Mouse (Mus musculus): ENCODE measurements at regions not wholly inside any gene's neighbourhood (a gene's known extent, or its start where the extent isn't known, plus 50 kb on each side); places are given as distances from the start of the nearest gene placed in this dataset.
A peak's percentile ranks its signal among the peaks of the same experiment; 100 is the strongest.

- no peak overlapping the region for H3K4me3 ChIP-seq
- no peak for ATAC-seq (ENCODE audit: insufficient number of reproducible peaks, low FRiP score)
Observed at GRCm38 (mm10) chr13:82187196-82187595, 404.3 kb downstream of the Cetn3 start.

GRCm38 (mm10) chr13:82200739-82201138 lies 417.9 kb downstream of the Cetn3 start:
- no peaks in the 10 kb centered on the region for H3K4me1 ChIP-seq (replicated peaks)
- no peaks in the 10 kb centered on the region for H3K9me3 ChIP-seq (replicated peaks)
- no peak for ATAC-seq (ENCODE audit: insufficient number of reproducible peaks, low FRiP score)
- H3K9ac ChIP-seq, result no peak overlapping the region
- no peak overlapping the region for H3K27ac ChIP-seq (ENCODE audit: poor library complexity, severe bottlenecking)
- H3K4me3 ChIP-seq, result no peak overlapping the region
- H3K4me2 ChIP-seq, result no peak overlapping the region
- no peaks in the 10 kb centered on the region for H3K36me3 ChIP-seq
- H3K27me3 ChIP-seq (replicated peaks), result no peaks in the 10 kb centered on the region
- WGBS, result 80% methylated on average over 1 of the region's 1 CpGs

More at GRCm38 (mm10) chr13:82187196-82187595, 404.3 kb downstream of the Cetn3 start:
- no peak overlapping the region for H3K4me2 ChIP-seq
- H3K4me1 ChIP-seq (replicated peaks), result no peaks in the 10 kb centered on the region
- no peak overlapping the region for H3K27ac ChIP-seq (ENCODE audit: poor library complexity, severe bottlenecking)
- no peaks in the 10 kb centered on the region for H3K27me3 ChIP-seq (replicated peaks)
- 0 out of 2 replicates have a peak, but pooled peaks cover 4% of the 10 kb centered on the region for H3K9me3 ChIP-seq (replicated peaks)
- no peak overlapping the region for H3K9ac ChIP-seq
- no peaks in the 10 kb centered on the region for H3K36me3 ChIP-seq

GRCm38 (mm10) chr13:82225430-82225829 lies 442.6 kb downstream of the Cetn3 start:
- no peak overlapping the region for H3K27ac ChIP-seq (ENCODE audit: poor library complexity, severe bottlenecking)
- H3K4me3 ChIP-seq, result no peak overlapping the region
- no peaks in the 10 kb centered on the region for H3K4me1 ChIP-seq (replicated peaks)
- H3K9ac ChIP-seq, result no peak overlapping the region
- no peaks in the 10 kb centered on the region for H3K36me3 ChIP-seq
- ATAC-seq (ENCODE audit: insufficient number of reproducible peaks, low FRiP score), result no peak
- H3K4me2 ChIP-seq, result no peak overlapping the region
- no peaks in the 10 kb centered on the region for H3K9me3 ChIP-seq (replicated peaks)
- H3K27me3 ChIP-seq (replicated peaks), result no peaks in the 10 kb centered on the region

- WGBS, result 85% methylated on average over 2 of the region's 2 CpGs
- H3K9me3 ChIP-seq (replicated peaks), result no peaks in the 10 kb centered on the region; the same call in 1 of the 2 replicates
- no peak overlapping the region for H3K4me2 ChIP-seq
- no peak overlapping the region for H3K9ac ChIP-seq
- no peak overlapping the region for H3K27ac ChIP-seq (ENCODE audit: poor library complexity, severe bottlenecking)
- H3K36me3 ChIP-seq, result no peaks in the 10 kb centered on the region
- H3K4me3 ChIP-seq, result no peak overlapping the region
- no peak for ATAC-seq (ENCODE audit: insufficient number of reproducible peaks, low FRiP score)
- no peaks in the 10 kb centered on the region for H3K27me3 ChIP-seq (replicated peaks)
- H3K4me1 ChIP-seq (replicated peaks), result no peaks in the 10 kb centered on the region
Observed at GRCm38 (mm10) chr13:82233901-82234300, 451.0 kb downstream of the Cetn3 start.

GRCm38 (mm10) chr13:82246231-82246630 lies 463.4 kb downstream of the Cetn3 start:
- WGBS, result 85% methylated on average over 1 of the region's 1 CpGs
- no peaks in the 10 kb centered on the region for H3K4me1 ChIP-seq (replicated peaks)
- no peaks in the 10 kb centered on the region for H3K36me3 ChIP-seq
- no peaks in the 10 kb centered on the region for H3K27me3 ChIP-seq (replicated peaks)
- H3K4me2 ChIP-seq, result no peak overlapping the region
- H3K4me3 ChIP-seq, result no peak overlapping the region
- H3K9ac ChIP-seq, result no peak overlapping the region
- H3K9me3 ChIP-seq (replicated peaks), result no peaks in the 10 kb centered on the region
- no peak for ATAC-seq (ENCODE audit: insufficient number of reproducible peaks, low FRiP score)
- H3K27ac ChIP-seq (ENCODE audit: poor library complexity, severe bottlenecking), result no peak overlapping the region

GRCm38 (mm10) chr13:82250361-82250760 lies 467.5 kb downstream of the Cetn3 start:
- Histone ChIP-seq H3K36me3 (no peaks in the 10 kb centered on the region), H3K27me3 (replicated peaks) (no peaks in the 10 kb centered on the region), H3K4me2 (no peak overlapping the region), H3K9me3 (replicated peaks) (no peaks in the 10 kb centered on the region), H3K4me3 (no peak overlapping the region), H3K27ac (ENCODE audit: poor library complexity, severe bottlenecking) (no peak overlapping the region), H3K4me1 (replicated peaks) (no peaks in the 10 kb centered on the region), H3K9ac (no peak overlapping the region)
- 86% methylated on average over 6 of the region's 6 CpGs for WGBS
- ATAC-seq (ENCODE audit: insufficient number of reproducible peaks, low FRiP score), result no peak

- Histone ChIP-seq H3K36me3 (no peaks in the 10 kb centered on the region), H3K4me1 (replicated peaks) (no peaks in the 10 kb centered on the region), H3K9ac (no peak overlapping the region), H3K4me3 (no peak overlapping the region), H3K9me3 (replicated peaks) (no peaks in the 10 kb centered on the region), H3K27me3 (replicated peaks) (no peaks in the 10 kb centered on the region), H3K4me2 (no peak overlapping the region), H3K27ac (ENCODE audit: poor library complexity, severe bottlenecking) (no peak overlapping the region; the same call in 1 of the 2 replicates)
- 78% methylated on average over 1 of the region's 1 CpGs for WGBS
- peak; percentile 55 for ATAC-seq (ENCODE audit: insufficient number of reproducible peaks, low FRiP score)
Observed at GRCm38 (mm10) chr13:82258491-82258935, 475.6 kb downstream of the Cetn3 start.

- H3K27me3 ChIP-seq (replicated peaks), result no peaks in the 10 kb centered on the region
- H3K27ac ChIP-seq (ENCODE audit: poor library complexity, severe bottlenecking), result no peak overlapping the region
- WGBS, result 75% methylated on average over 2 of the region's 2 CpGs
- no peak overlapping the region for H3K9ac ChIP-seq
- H3K36me3 ChIP-seq, result no peaks in the 10 kb centered on the region
- H3K4me1 ChIP-seq (replicated peaks), result no peaks in the 10 kb centered on the region
- H3K4me2 ChIP-seq, result no peak overlapping the region
- no peak for ATAC-seq (ENCODE audit: insufficient number of reproducible peaks, low FRiP score)
- H3K9me3 ChIP-seq (replicated peaks), result no peaks in the 10 kb centered on the region
- H3K4me3 ChIP-seq, result no peak overlapping the region
Observed at GRCm38 (mm10) chr13:82264236-82264635, 481.4 kb downstream of the Cetn3 start.

- 51% methylated on average over 3 of the region's 3 CpGs for WGBS
- ATAC-seq (ENCODE audit: insufficient number of reproducible peaks, low FRiP score), result no peak
- no peaks in the 10 kb centered on the region for H3K27me3 ChIP-seq (replicated peaks)
Observed at GRCm38 (mm10) chr13:82265170-82265569, 482.3 kb downstream of the Cetn3 start.

GRCm38 (mm10) chr13:82265736-82266135 lies 482.9 kb downstream of the Cetn3 start:
- H3K4me3 ChIP-seq, result no peak overlapping the region
- H3K9ac ChIP-seq, result no peak overlapping the region
- no peak for ATAC-seq (ENCODE audit: insufficient number of reproducible peaks, low FRiP score)
- 63% methylated on average over 2 of the region's 2 CpGs for WGBS
- no peak overlapping the region for H3K4me2 ChIP-seq
- no peaks in the 10 kb centered on the region for H3K27me3 ChIP-seq (replicated peaks)
- H3K9me3 ChIP-seq (replicated peaks), result no peaks in the 10 kb centered on the region
- no peaks in the 10 kb centered on the region for H3K36me3 ChIP-seq
- no peak overlapping the region for H3K27ac ChIP-seq (ENCODE audit: poor library complexity, severe bottlenecking)
- H3K4me1 ChIP-seq (replicated peaks), result no peaks in the 10 kb centered on the region

More at GRCm38 (mm10) chr13:82265170-82265569, 482.3 kb downstream of the Cetn3 start:
- Histone ChIP-seq H3K27ac (ENCODE audit: poor library complexity, severe bottlenecking) (no peak overlapping the region), H3K36me3 (no peaks in the 10 kb centered on the region), H3K9me3 (replicated peaks) (no peaks in the 10 kb centered on the region), H3K4me3 (no peak overlapping the region), H3K4me2 (no peak overlapping the region), H3K9ac (no peak overlapping the region), H3K4me1 (replicated peaks) (no peaks in the 10 kb centered on the region)

GRCm38 (mm10) chr13:82274733-82275132 lies 491.9 kb downstream of the Cetn3 start:
- Histone ChIP-seq H3K9me3 (replicated peaks) (no peaks in the 10 kb centered on the region), H3K36me3 (no peaks in the 10 kb centered on the region), H3K4me2 (no peak overlapping the region), H3K4me1 (replicated peaks) (no peaks in the 10 kb centered on the region), H3K9ac (no peak overlapping the region), H3K27me3 (replicated peaks) (no peaks in the 10 kb centered on the region), H3K27ac (ENCODE audit: poor library complexity, severe bottlenecking) (no peak overlapping the region), H3K4me3 (no peak overlapping the region)
- WGBS, result 49% methylated on average over 3 of the region's 3 CpGs
- ATAC-seq (ENCODE audit: insufficient number of reproducible peaks, low FRiP score), result no peak

- WGBS, result 76% methylated on average over 3 of the region's 3 CpGs
- Histone ChIP-seq H3K4me2 (no peak overlapping the region), H3K27me3 (replicated peaks) (no peaks in the 10 kb centered on the region), H3K36me3 (no peaks in the 10 kb centered on the region), H3K4me1 (replicated peaks) (no peaks in the 10 kb centered on the region), H3K9ac (no peak overlapping the region), H3K27ac (ENCODE audit: poor library complexity, severe bottlenecking) (no peak overlapping the region), H3K9me3 (replicated peaks) (no peaks in the 10 kb centered on the region), H3K4me3 (no peak overlapping the region)
- no peak for ATAC-seq (ENCODE audit: insufficient number of reproducible peaks, low FRiP score)
Observed at GRCm38 (mm10) chr13:82276001-82276400, 493.1 kb downstream of the Cetn3 start.
